Mouse (Mus musculus) G1E (cell line): ENCODE results near the gene Atp2b2. TPM values are rescaled to one million over a fixed set of nuclear protein-coding genes. Genes with fewer than 3 reads are reported as not detected.

Experiments used
- ATAC-seq: 2 replicates; pipeline ENCODE4 v1.8.0; 2016; ENCODE audit warnings: mild to moderate bottlenecking; ENCODE audit not compliant: insufficient number of reproducible peaks, poor library complexity, low FRiP score, severe bottlenecking; ENCODE audit errors: extremely low read depth
- DNase-seq: peaks from one replicate; pipeline ENCODE4 v3.0.0; 2012; ENCODE audit warnings: low spot score
- H3K27me3 ChIP-seq: 2 replicates; pipeline ENCODE4 v1.6.1; 2012; ENCODE audit warnings: mild to moderate bottlenecking, low read length, inconsistent platforms; ENCODE audit not compliant: insufficient read depth
- H3K36me3 ChIP-seq: replicated peaks from 2 replicates; pipeline ENCODE3; 2012; ENCODE audit warnings: mild to moderate bottlenecking, inconsistent platforms
- H3K4me1 ChIP-seq: 2 replicates; pipeline ENCODE4 v1.6.1; 2012; ENCODE audit warnings: low read depth, low read length, inconsistent platforms, mixed read lengths; ENCODE audit not compliant: insufficient read depth
- H3K4me3 ChIP-seq: 2 replicates; pipeline ENCODE4 v1.5.1; 2012; ENCODE audit warnings: low read depth, mild to moderate bottlenecking, inconsistent platforms, low read length, moderate library complexity, mixed read lengths
- H3K9me3 ChIP-seq: replicated peaks from 2 replicates; pipeline ENCODE4 v1.6.1; 2012; ENCODE audit warnings: inconsistent platforms
- CTCF ChIP-seq: IDR thresholded peaks from 2 replicates; pipeline ENCODE4 v1.5.1; 2012; ENCODE audit warnings: low read depth, low read length, inconsistent platforms, mixed read lengths
- GATA1 ChIP-seq: IDR thresholded peaks from 2 replicates; pipeline ENCODE4 v1.6.1; 2012; ENCODE audit warnings: borderline replicate concordance, low read length, inconsistent platforms, mixed read lengths
- GATA2 ChIP-seq: IDR thresholded peaks from 2 replicates; pipeline ENCODE4 v1.6.1; 2012; ENCODE audit warnings: low read depth, low read length, inconsistent platforms, borderline replicate concordance
- POLR2AphosphoS5 ChIP-seq: IDR thresholded peaks from 2 replicates; pipeline ENCODE4 v1.6.1; 2012; ENCODE audit warnings: low read depth, low read length, inconsistent platforms; ENCODE audit not compliant: insufficient replicate concordance
- TAL1 ChIP-seq: conservative IDR thresholded peaks from 2 replicates; pipeline ENCODE4 v1.6.1; 2012; ENCODE audit warnings: low read depth, low read length, inconsistent platforms, mixed read lengths
- polyA plus RNA-seq: library from polyadenylated mRNA; stranded (reverse); fragments of >175 nt; gene quantifications from 2 replicates; pipeline ENCODE4 v1.2.3, GENCODE M21; 2012
- total RNA-seq, 2 experiments: library from RNA; stranded (forward) in 1 of 2; stranded (reverse) in 1 of 2; fragments of 200-1000 nt in 1 of 2; fragments of >200 nt in 1 of 2; fragmentation: Nextera tagmentation in 1 of 2; gene quantifications; 2 replicates each; pipeline ENCODE4 v1.2.3; 2014 to 2017

Atp2b2 gene
- total and polyA plus RNA-seq, 3 experiments, result 0.22 TPM; not detected in 2

- ATAC-seq (no peak), DNase-seq (no peak)
- TF ChIP-seq CTCF, result no peak
- no peak for TF ChIP-seq GATA1
- no peak for TF ChIP-seq POLR2AphosphoS5
- TF ChIP-seq TAL1, result no peak
- TF ChIP-seq GATA2, result no peak
- no peaks in the 10 kb centered on the region for H3K27me3 ChIP-seq
- no peak overlapping the region for H3K4me3 ChIP-seq
- H3K4me1 ChIP-seq, result no peaks in the 10 kb centered on the region
- no peaks in the 10 kb centered on the region for H3K36me3 ChIP-seq
- H3K9me3 ChIP-seq, result peaks cover 69% of the 10 kb centered on the region
Measured at GRCm38 (mm10) chr6:114000304-114000703, 42.1 kb downstream of the Atp2b2 start.

GRCm38 (mm10) chr6:113998413-113998812 is 44.0 kb downstream of the Atp2b2 start:
- peaks cover 70% of the 10 kb centered on the region for H3K9me3 ChIP-seq
- H3K4me1 ChIP-seq, result no peaks in the 10 kb centered on the region
- no peak for ATAC-seq
- H3K36me3 ChIP-seq, result no peaks in the 10 kb centered on the region
- H3K27me3 ChIP-seq, result no peaks in the 10 kb centered on the region
- no peak overlapping the region for H3K4me3 ChIP-seq
- DNase-seq, result no peak
- TF ChIP-seq POLR2AphosphoS5, result no peak
- TF ChIP-seq GATA1, result no peak
- no peak for TF ChIP-seq GATA2

GRCm38 (mm10) chr6:113994176-113994575 is 48.2 kb downstream of the Atp2b2 start:
- Histone ChIP-seq H3K4me3 (no peak overlapping the region), H3K27me3 (no peaks in the 10 kb centered on the region), H3K4me1 (no peaks in the 10 kb centered on the region; the same call in 1 of the 2 replicates), H3K9me3 (peaks cover 76% of the 10 kb centered on the region), H3K36me3 (no peaks in the 10 kb centered on the region)
- no peak for DNase-seq
- no peak for TF ChIP-seq CTCF
- TF ChIP-seq GATA1, result no peak
- no peak for TF ChIP-seq GATA2
- no peak for TF ChIP-seq POLR2AphosphoS5
- no peak for TF ChIP-seq TAL1
- no peak for ATAC-seq

- TF ChIP-seq CTCF, result no peak
- TF ChIP-seq GATA2, result no peak
- TF ChIP-seq TAL1, result no peak
- no peak for TF ChIP-seq GATA1
- no peak for TF ChIP-seq POLR2AphosphoS5
- Histone ChIP-seq H3K27me3 (no peaks in the 10 kb centered on the region), H3K9me3 (peaks cover 82% of the 10 kb centered on the region), H3K4me1 (no peaks in the 10 kb centered on the region; the same call in 1 of the 2 replicates), H3K36me3 (no peaks in the 10 kb centered on the region), H3K4me3 (no peak overlapping the region)
- DNase-seq (no peak), ATAC-seq (no peak)
Measured at GRCm38 (mm10) chr6:113992101-113992500, 50.3 kb downstream of the Atp2b2 start.

GRCm38 (mm10) chr6:113991482-113991881 is 50.9 kb downstream of the Atp2b2 start:
- Histone ChIP-seq H3K4me1 (no peaks in the 10 kb centered on the region; the same call in 1 of the 2 replicates), H3K36me3 (no peaks in the 10 kb centered on the region), H3K4me3 (no peak overlapping the region), H3K9me3 (peaks cover 88% of the 10 kb centered on the region), H3K27me3 (no peaks in the 10 kb centered on the region)
- ATAC-seq (no peak), DNase-seq (no peak)
- TF ChIP-seq GATA2 (no peak), GATA1 (no peak), CTCF (no peak), TAL1 (no peak), POLR2AphosphoS5 (no peak)

GRCm38 (mm10) chr6:113990044-113990443 is 52.4 kb downstream of the Atp2b2 start:
- H3K4me3 ChIP-seq, result no peak overlapping the region
- H3K36me3 ChIP-seq, result no peaks in the 10 kb centered on the region
- no peak for TF ChIP-seq CTCF
- TF ChIP-seq TAL1, result no peak

GRCm38 (mm10) chr6:113988521-113988920 is 53.9 kb downstream of the Atp2b2 start:
- Histone ChIP-seq H3K36me3 (no peaks in the 10 kb centered on the region), H3K4me1 (no peaks in the 10 kb centered on the region; the same call in 1 of the 2 replicates), H3K4me3 (no peak overlapping the region), H3K27me3 (no peaks in the 10 kb centered on the region), H3K9me3 (peaks cover 90% of the 10 kb centered on the region)
- no peak for ATAC-seq
- no peak for DNase-seq
- TF ChIP-seq POLR2AphosphoS5, result no peak
- no peak for TF ChIP-seq CTCF
- TF ChIP-seq TAL1, result no peak

More at GRCm38 (mm10) chr6:113990044-113990443, 52.4 kb downstream of the Atp2b2 start:
- no peak for DNase-seq
- ATAC-seq, result no peak
- no peaks in the 10 kb centered on the region; the same call in 1 of the 2 replicates for H3K4me1 ChIP-seq
- H3K27me3 ChIP-seq, result no peaks in the 10 kb centered on the region
- peaks cover 89% of the 10 kb centered on the region for H3K9me3 ChIP-seq
